Mouse (Mus musculus): ENCODE measurements around the gene Ola1.

Gene Ola1

GRCm38 (mm10) chr2:73071201-73071600 lies 147.5 kb downstream of the Ola1 start:
- in situ Hi-C loops (cut with MboI; ENCODE audit: unreplicated experiment in 2 of 2): loop anchor here (25.0 kb wide), 6 partner anchors 109 to 784 kb away; partner anchors contain the start of gene Map3k20 (in 1 of the 2)

- in situ Hi-C loops (cut with MboI; ENCODE audit: unreplicated experiment in 2 of 2): loop anchor here (25.0 kb wide), 6 partner anchors 108 to 783 kb away; partner anchors contain the start of gene Map3k20 (in 1 of the 2)
Measured at GRCm38 (mm10) chr2:73070449-73071076, 148.2 kb downstream of the Ola1 start.

- in situ Hi-C loops (cut with MboI; ENCODE audit: unreplicated experiment in 2 of 2): loop anchor here (10.0 to 25.0 kb wide), 7 partner anchors 107 to 782 kb away; partner anchors contain the start of genes Map3k20 (in 1 of the 2) and Sp9 (in 1 of the 2)
Measured at GRCm38 (mm10) chr2:73069223-73069825, 149.4 kb downstream of the Ola1 start.

GRCm38 (mm10) chr2:73066307-73067167 lies 152.2 kb downstream of the Ola1 start:
- in situ Hi-C loops (cut with MboI; ENCODE audit: unreplicated experiment in 2 of 2): loop anchor here (10.0 to 25.0 kb wide), 7 partner anchors 104 to 779 kb away; partner anchors contain the start of genes Map3k20 (in 1 of the 2) and Sp9 (in 1 of the 2)

GRCm38 (mm10) chr2:73063911-73064619 lies 154.7 kb downstream of the Ola1 start:
- in situ Hi-C loops (cut with MboI; ENCODE audit: unreplicated experiment in 2 of 2): loop anchor here (10.0 to 25.0 kb wide), 7 partner anchors 102 to 777 kb away; partner anchors contain the start of genes Map3k20 (in 1 of the 2) and Sp9 (in 1 of the 2)

GRCm38 (mm10) chr2:73060259-73060585 lies 158.5 kb downstream of the Ola1 start:
- in situ Hi-C loops (cut with MboI; ENCODE audit: unreplicated experiment in 2 of 2): loop anchor here (10.0 to 25.0 kb wide), 7 partner anchors 98 to 773 kb away; partner anchors contain the start of genes Map3k20 (in 1 of the 2) and Sp9 (in 1 of the 2)

GRCm38 (mm10) chr2:73059550-73060258 lies 159.0 kb downstream of the Ola1 start:
- in situ Hi-C loops (cut with MboI; ENCODE audit: unreplicated experiment in 2 of 2): loop anchor here (5.0 to 25.0 kb wide), 9 partner anchors 82 to 772 kb away; partner anchors contain the start of genes Map3k20 (in 1 of the 2) and Sp9 (in 1 of the 2)

GRCm38 (mm10) chr2:73058344-73058743 lies 160.4 kb downstream of the Ola1 start:
- in situ Hi-C loops (cut with MboI; ENCODE audit: unreplicated experiment in 2 of 2): loop anchor here (5.0 to 25.0 kb wide), 8 partner anchors 81 to 771 kb away; partner anchors contain the start of gene Map3k20 (in 1 of the 2)

- in situ Hi-C loops (cut with MboI; ENCODE audit: unreplicated experiment in 2 of 2): loop anchor here (5.0 to 25.0 kb wide), 8 partner anchors 80 to 770 kb away; partner anchors contain the start of gene Map3k20 (in 1 of the 2)
Measured at GRCm38 (mm10) chr2:73057589-73057988, 161.1 kb downstream of the Ola1 start.

GRCm38 (mm10) chr2:73056090-73056956 lies 162.4 kb downstream of the Ola1 start:
- in situ Hi-C loops (cut with MboI; ENCODE audit: unreplicated experiment in 2 of 2): loop anchor here (5.0 to 25.0 kb wide), 8 partner anchors 79 to 769 kb away; partner anchors contain the start of gene Map3k20 (in 1 of the 2)

- in situ Hi-C loops (cut with MboI; ENCODE audit: unreplicated experiment in 2 of 2): loop anchor here (10.0 to 25.0 kb wide), 7 partner anchors 92 to 767 kb away; partner anchors contain the start of gene Map3k20 (in 1 of the 2)
Measured at GRCm38 (mm10) chr2:73053791-73054490, 164.8 kb downstream of the Ola1 start.

GRCm38 (mm10) chr2:73050401-73050800 lies 168.3 kb downstream of the Ola1 start:
- in situ Hi-C loops (cut with MboI; ENCODE audit: unreplicated experiment in 2 of 2): loop anchor here (10.0 to 25.0 kb wide), 7 partner anchors 88 to 763 kb away; partner anchors contain the start of gene Map3k20 (in 1 of the 2)

GRCm38 (mm10) chr2:73049977-73050376 lies 168.7 kb downstream of the Ola1 start:
- in situ Hi-C loops (cut with MboI; ENCODE audit: unreplicated experiment in 2 of 2): loop anchor here (5.0 to 25.0 kb wide), 8 partner anchors 38 to 763 kb away; partner anchors contain the start of gene Map3k20 (in 1 of the 2)

- in situ Hi-C loops (cut with MboI; ENCODE audit: unreplicated experiment in 2 of 2): loop anchor here in 1 of 2 experiments (5.0 kb wide), 1 partner anchor 37 kb away; no protein-coding TSS in a partner anchor
Measured at GRCm38 (mm10) chr2:73049001-73049684, 169.6 kb downstream of the Ola1 start.

- in situ Hi-C loops (cut with MboI; ENCODE audit: unreplicated experiment in 2 of 2): loop anchor here in 1 of 2 experiments (5.0 kb wide), 1 partner anchor 35 kb away; no protein-coding TSS in a partner anchor
Measured at GRCm38 (mm10) chr2:73047061-73047741, 171.5 kb downstream of the Ola1 start.

GRCm38 (mm10) chr2:73046576-73046975 lies 172.1 kb downstream of the Ola1 start:
- in situ Hi-C loops (cut with MboI; ENCODE audit: unreplicated experiment in 2 of 2): loop anchor here in 1 of 2 experiments (5.0 kb wide), 1 partner anchor 34 kb away; no protein-coding TSS in a partner anchor
